Mouse (Mus musculus) retina, postnatal 1 day (tissue): ENCODE data around the gene Tmem185b.

ENCODE experiments used
- DNase-seq: peaks from one replicate; pipeline ENCODE4 v3.0.0-alpha.2; 2012

Gene Tmem185b

GRCm38 (mm10) chr1:119503808-119504207 lies 22.2 kb upstream of the Tmem185b start:
- DNase-seq: no peak

- DNase-seq: peak; percentile 99
Observed at GRCm38 (mm10) chr1:119504260-119505062, 21.5 kb upstream of the Tmem185b start, which contains the start of gene Ralb. Gene Ralb, minus strand, starts transcription at chr1:119504794.

- DNase-seq: no peak
Observed at GRCm38 (mm10) chr1:119505951-119506350, 20.0 kb upstream of the Tmem185b start.

- no peak for DNase-seq
Observed at GRCm38 (mm10) chr1:119508548-119508947, 17.4 kb upstream of the Tmem185b start.

- DNase-seq: no peak
Observed at GRCm38 (mm10) chr1:119509474-119509873, 16.5 kb upstream of the Tmem185b start.

- DNase-seq: no peak
Observed at GRCm38 (mm10) chr1:119510409-119510808, 15.6 kb upstream of the Tmem185b start.

GRCm38 (mm10) chr1:119510857-119511256 lies 15.1 kb upstream of the Tmem185b start:
- DNase-seq: no peak

- no peak for DNase-seq
Observed at GRCm38 (mm10) chr1:119518060-119518459, 7.9 kb upstream of the Tmem185b start.

- no peak for DNase-seq
Observed at GRCm38 (mm10) chr1:119518786-119519185, 7.2 kb upstream of the Tmem185b start.

- DNase-seq: no peak
Observed at GRCm38 (mm10) chr1:119519286-119519685, 6.7 kb upstream of the Tmem185b start.

GRCm38 (mm10) chr1:119521029-119521428 lies 4.9 kb upstream of the Tmem185b start:
- DNase-seq: no peak

- no peak for DNase-seq
Observed at GRCm38 (mm10) chr1:119521681-119522080, 4.3 kb upstream of the Tmem185b start.

GRCm38 (mm10) chr1:119522726-119523125 lies 3.2 kb upstream of the Tmem185b start:
- DNase-seq: no peak

- DNase-seq: no peak
Observed at GRCm38 (mm10) chr1:119523369-119523768, 2.6 kb upstream of the Tmem185b start.

- DNase-seq: no peak
Observed at GRCm38 (mm10) chr1:119523826-119524225, 2.1 kb upstream of the Tmem185b start.

- DNase-seq: peak; percentile 35
Observed at GRCm38 (mm10) chr1:119525004-119525444, 936 bp upstream of the Tmem185b start.

- no peak for DNase-seq
Observed at GRCm38 (mm10) chr1:119530941-119531340, 5.0 kb downstream of the Tmem185b start.

GRCm38 (mm10) chr1:119532165-119532564 lies 6.2 kb downstream of the Tmem185b start:
- no peak for DNase-seq

- DNase-seq: peak; percentile 32
Observed at GRCm38 (mm10) chr1:119533093-119533805, 7.3 kb downstream of the Tmem185b start.

- DNase-seq: no peak
Observed at GRCm38 (mm10) chr1:119534341-119534740, 8.4 kb downstream of the Tmem185b start.

- DNase-seq: no peak
Observed at GRCm38 (mm10) chr1:119536122-119536521, 10.2 kb downstream of the Tmem185b start.

- DNase-seq: no peak
Observed at GRCm38 (mm10) chr1:119537651-119538050, 11.7 kb downstream of the Tmem185b start.

- DNase-seq: no peak
Observed at GRCm38 (mm10) chr1:119539252-119539651, 13.3 kb downstream of the Tmem185b start.
